Mouse (Mus musculus): ENCODE measurements around the gene Mymk.

- peak; percentile 44 for TF ChIP-seq CTCF (IDR thresholded peaks at IDR 0.05; ENCODE audit: low read depth, low read length)
- TF ChIP-seq POLR2A (IDR thresholded peaks at IDR 0.05; ENCODE audit: borderline replicate concordance, low read depth, low read length): no peak
Measured at GRCm38 (mm10) chr2:27075485-27075884, 3.5 kb upstream of the Mymk start.

Measured in bone marrow macrophage, adult 2 months (primary cell).